In the genomic region with DNA sequence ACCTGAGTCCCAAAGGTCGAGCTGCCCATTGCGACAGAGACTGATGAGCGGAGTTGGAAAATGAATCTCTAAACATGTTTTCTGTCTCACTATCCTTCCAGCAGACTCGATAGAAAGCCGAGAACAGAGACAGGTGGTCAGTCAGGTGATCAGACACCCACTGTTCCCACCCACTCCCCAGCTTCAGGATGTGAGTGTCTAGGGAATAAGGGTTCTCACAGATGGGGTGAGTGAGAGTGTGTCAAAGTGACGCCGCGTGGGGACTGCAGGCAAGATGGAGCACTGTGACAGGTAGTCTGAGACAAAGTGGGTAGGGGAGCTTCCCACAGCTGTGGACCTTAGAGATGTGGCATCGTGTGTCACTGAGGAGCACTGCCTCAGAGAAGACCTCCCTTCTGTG, we compare ENCODE assay signal across 25 mouse cellular contexts.
A peak's percentile ranks its signal among the peaks of the same experiment; 100 is the strongest.
DNase-seq lines count a peak whose midpoint lies in the region; ATAC-seq and TF ChIP-seq lines count a peak whose summit lies in the region.
"Had no signal": no experiment of that assay in that cellular context is flagged by ENCODE, and none has a peak within 500 bp of the region (broad histone marks: within the 10 kb centered on the region; RNA-seq: fewer than 3 reads in every experiment).

No protein-coding gene starts in this region.

- WGBS in forebrain, embryonic 10.5 days = 87% methylated on average over 9 of the region's 9 CpGs
- WGBS in forebrain, embryonic 11.5 days = 81% methylated on average over 9 of the region's 9 CpGs
- WGBS in forebrain, embryonic 15.5 days = 73% methylated on average over 9 of the region's 9 CpGs

- H3K4me3 ChIP-seq in forebrain, embryonic 10.5 days = no peak overlapping the region
- H3K4me3 ChIP-seq in forebrain, embryonic 11.5 days (ENCODE audit: low read depth, low read length) = no peak overlapping the region
- H3K4me3 ChIP-seq in layer of hippocampus, adult 2 months = no peak overlapping the region
- H3K4me3 ChIP-seq in forebrain, embryonic 15.5 days = no peak overlapping the region
- H3K4me3 ChIP-seq: embryonic facial prominence, embryonic 15.5 days; heart, embryonic 10.5 days; limb, embryonic 12.5 days; liver, embryonic 13.5 days; lung, embryonic 15.5 days; midbrain, embryonic 13.5 days; myocyte; neural tube, embryonic 15.5 days; stomach, embryonic 15.5 days had no signal

- H3K9me3 ChIP-seq in forebrain, embryonic 10.5 days = peaks cover 11% of the 10 kb centered on the region; the same call in 1 of the 2 replicates
- peaks cover 4% of the 10 kb centered on the region; the same call in 1 of the 2 replicates for H3K9me3 ChIP-seq in forebrain, embryonic 11.5 days (ENCODE audit: control insufficient read depth, low read length)
- no peaks in the 10 kb centered on the region for H3K9me3 ChIP-seq in forebrain, embryonic 15.5 days
- H3K9me3 ChIP-seq: embryonic facial prominence, embryonic 15.5 days; lung, embryonic 15.5 days; neural tube, embryonic 15.5 days; stomach, embryonic 15.5 days had no signal

- H3K4me2 ChIP-seq in forebrain, embryonic 11.5 days (ENCODE audit: low read depth, low read length, severe bottlenecking) = no peak overlapping the region
- H3K4me2 ChIP-seq in forebrain, embryonic 15.5 days (replicated peaks) = no peak overlapping the region
- H3K4me2 ChIP-seq: embryonic facial prominence, embryonic 15.5 days; hindbrain, embryonic 14.5 days; limb, embryonic 12.5 days; liver, embryonic 13.5 days; lung, embryonic 15.5 days; midbrain, embryonic 13.5 days; neural tube, embryonic 15.5 days; stomach, embryonic 15.5 days had no signal

- H3K9ac ChIP-seq in forebrain, embryonic 11.5 days (ENCODE audit: low read length) = no peak overlapping the region
- no peak overlapping the region for H3K9ac ChIP-seq in forebrain, embryonic 15.5 days (replicated peaks)
- H3K9ac ChIP-seq: embryonic facial prominence, embryonic 15.5 days; hindbrain, embryonic 14.5 days; limb, embryonic 12.5 days; liver, embryonic 13.5 days; lung, embryonic 15.5 days; midbrain, embryonic 13.5 days; neural tube, embryonic 15.5 days; stomach, embryonic 15.5 days had no signal

- peak overlapping the region; percentile 65; the same call in 1 of the 2 replicates for H3K27ac ChIP-seq in forebrain, embryonic 10.5 days
- H3K27ac ChIP-seq in forebrain, embryonic 11.5 days (ENCODE audit: low read depth, low read length) = no peak overlapping the region
- no peak overlapping the region for H3K27ac ChIP-seq in layer of hippocampus, adult 2 months
- H3K27ac ChIP-seq in forebrain, embryonic 15.5 days (replicated peaks) = peak overlapping the region; percentile 89
- H3K27ac ChIP-seq: embryonic facial prominence, embryonic 15.5 days; heart, embryonic 10.5 days; hindbrain, embryonic 14.5 days; kidney, postnatal 0 days; limb, embryonic 12.5 days; liver, embryonic 13.5 days; lung, embryonic 15.5 days; macrophage; midbrain, embryonic 13.5 days; neural tube, embryonic 15.5 days; stomach, embryonic 15.5 days had no signal

- ATAC-seq in forebrain, embryonic 11.5 days (replicated peaks; ENCODE audit: low FRiP score) = no peak
- ATAC-seq in forebrain, embryonic 15.5 days (replicated peaks) = no peak
- ATAC-seq: activated CD4-positive, CD25-positive, alpha-beta regulatory T cell, adult 4 months; intestine, postnatal 0 days; midbrain, embryonic 13.5 days; Patski had no signal

- H3K27me3 ChIP-seq in forebrain, embryonic 10.5 days (ENCODE audit: poor library complexity, severe bottlenecking) = no peaks in the 10 kb centered on the region
- H3K27me3 ChIP-seq in forebrain, embryonic 11.5 days (ENCODE audit: control insufficient read depth, insufficient read depth, low read length) = no peaks in the 10 kb centered on the region
- H3K27me3 ChIP-seq in forebrain, embryonic 15.5 days = no peaks in the 10 kb centered on the region
- H3K27me3 ChIP-seq: embryonic facial prominence, embryonic 15.5 days; limb, embryonic 12.5 days; liver, embryonic 13.5 days; lung, embryonic 15.5 days; midbrain, embryonic 13.5 days; neural tube, embryonic 15.5 days; Patski; stomach, embryonic 15.5 days had no signal

- DNase-seq in forebrain, embryonic 10.5 days (ENCODE audit: extremely low spot score, low spot score) = no peak
- DNase-seq in forebrain, embryonic 11.5 days (ENCODE audit: low spot score) = no peak
- peak; percentile 24 to 56 for DNase-seq in layer of hippocampus, adult 2 months (ENCODE audit: low spot score in 2 of 2)
- no peak for DNase-seq in layer of hippocampus, postnatal 25 days (ENCODE audit: extremely low spot score in 1 of 2, low spot score in 1 of 2)
- DNase-seq in brain, adult 2 months (ENCODE audit: low read depth, low spot score) = peak; percentile 69
- no peak for DNase-seq in retina, embryonic 14.5 days (ENCODE audit: low spot score)
- DNase-seq: adrenal gland, postnatal 14 days; gastrocnemius, postnatal 25 days; heart, postnatal 10 days; liver, embryonic 13.5 days had no signal

- H3K36me3 ChIP-seq in forebrain, embryonic 10.5 days (replicated peaks) = no peaks in the 10 kb centered on the region
- no peaks in the 10 kb centered on the region for H3K36me3 ChIP-seq in forebrain, embryonic 11.5 days (ENCODE audit: control insufficient read depth, insufficient read depth, low read length)
- no peaks in the 10 kb centered on the region for H3K36me3 ChIP-seq in forebrain, embryonic 15.5 days
- H3K36me3 ChIP-seq: embryonic facial prominence, embryonic 15.5 days; heart, embryonic 10.5 days; limb, embryonic 12.5 days; liver, embryonic 13.5 days; lung, embryonic 15.5 days; midbrain, embryonic 13.5 days; neural tube, embryonic 15.5 days; stomach, embryonic 15.5 days had no signal

- no peak for TF ChIP-seq CTCF in layer of hippocampus, adult 2 months (conservative IDR thresholded peaks at IDR 0.05)

- peaks cover 11% of the 10 kb centered on the region for H3K4me1 ChIP-seq in forebrain, embryonic 10.5 days
- no peaks in the 10 kb centered on the region for H3K4me1 ChIP-seq in forebrain, embryonic 11.5 days (replicated peaks; ENCODE audit: control insufficient read depth, insufficient read depth, low read length)
- peaks cover 30% of the 10 kb centered on the region for H3K4me1 ChIP-seq in forebrain, embryonic 15.5 days
- H3K4me1 ChIP-seq: embryonic facial prominence, embryonic 15.5 days; heart, embryonic 10.5 days; liver, embryonic 13.5 days; stomach, embryonic 15.5 days had no signal

Comparison
In these comparisons a context has a peak if more than half of its experiments do, and no peak if none do; other contexts are left out.
1. DNase-seq: peak in layer of hippocampus, adult 2 months (2 of 2) and brain, adult 2 months (single experiment); none in forebrain, embryonic 10.5 days (single experiment), forebrain, embryonic 11.5 days (single experiment), layer of hippocampus, postnatal 25 days (0 of 2) and retina, embryonic 14.5 days (single experiment).
2. H3K27ac ChIP-seq: peak in forebrain, embryonic 10.5 days (single experiment) and forebrain, embryonic 15.5 days (single experiment); none in forebrain, embryonic 11.5 days (single experiment) and layer of hippocampus, adult 2 months (single experiment).